Mouse (Mus musculus) kidney, postnatal 0 days (tissue): ENCODE measurements around the gene Nudt1. TPM values are rescaled to one million over a fixed set of nuclear protein-coding genes. Genes with fewer than 3 reads are reported as not detected.
"Not testable (repeated sequence)": the region's sequence is repeated elsewhere in the genome, so short reads cannot be mapped to it uniquely, and the experiment has no call there.

Source experiments
- ATAC-seq: fragments of 200-750 bp; cut with Nextera tagmentation; replicated peaks from 2 replicates; pipeline ENCODE4 v1.8.0; 2017; ENCODE audit warnings: low read depth, moderate number of reproducible peaks, moderate TSS enrichment, moderate library complexity; ENCODE audit not compliant: low FRiP score
- DNase-seq: peaks from one replicate; pipeline ENCODE4 v3.0.0-alpha.2; 2016; ENCODE audit warnings: low spot score
- H3K27ac ChIP-seq: fragments of 300-500 bp; sonication (generic); 2 replicates; pipeline ENCODE4 v1.5.1; 2014; ENCODE audit warnings: mild to moderate bottlenecking
- H3K27me3 ChIP-seq: fragments of 300-500 bp; sonication (generic); 2 replicates; pipeline ENCODE4 v1.6.1; 2014; ENCODE audit warnings: low read length, mixed read lengths; ENCODE audit not compliant: insufficient read depth
- H3K36me3 ChIP-seq: fragments of 300-500 bp; sonication (generic); 2 replicates; pipeline ENCODE4 v1.6.1; 2014; ENCODE audit warnings: low read length, mixed read lengths; ENCODE audit not compliant: insufficient read depth
- H3K4me1 ChIP-seq: fragments of 300-500 bp; sonication (generic); replicated peaks from 2 replicates; pipeline ENCODE4 v1.6.1; 2014; ENCODE audit warnings: antibody characterized with exemption, low read length, mixed read lengths; ENCODE audit not compliant: insufficient read depth
- H3K4me2 ChIP-seq: fragments of 300-500 bp; sonication (generic); 2 replicates; pipeline ENCODE4 v1.6.1; 2014; ENCODE audit warnings: mild to moderate bottlenecking, low read length, moderate library complexity, mixed read lengths
- H3K4me3 ChIP-seq: fragments of 300-500 bp; sonication (generic); replicated peaks from 2 replicates; pipeline ENCODE4 v1.5.1; 2014; ENCODE audit warnings: low read depth, low read length
- H3K9ac ChIP-seq: fragments of 300-500 bp; sonication (generic); 2 replicates; pipeline ENCODE4 v1.6.1; 2014; ENCODE audit warnings: low read depth, low read length
- H3K9me3 ChIP-seq: fragments of 300-500 bp; sonication (generic); replicated peaks from 2 replicates; pipeline ENCODE4 v1.6.1; 2016; ENCODE audit warnings: low read length, inconsistent platforms, mixed read lengths
- CTCF ChIP-seq: IDR thresholded peaks from 2 replicates; pipeline ENCODE4 v1.5.1; 2016; ENCODE audit warnings: antibody characterized with exemption, low read depth, mild to moderate bottlenecking, moderate library complexity
- WGBS: fragments of 180-500 bp; shearing (Covaris S2); extraction: QIAGEN DNeasy Blood & Tissue Kit; methylation state at CpG from one replicate; pipeline ENCODE4 v1.1.7; 2014; 5-methylcytosine and 5-hydroxymethylcytosine counted together
- polyA plus RNA-seq: library from polyadenylated mRNA; unstranded; fragments of >200 nt; fragmentation: Nextera tagmentation; extraction: Ambion mirVana; gene quantifications from 2 replicates; pipeline ENCODE4 v1.2.1, GENCODE M21; 2015

The Nudt1 gene
- polyA plus RNA-seq, 1 experiment from 2014 or later, result 39.9 TPM

- TF ChIP-seq CTCF, result no peak
- 86% methylated on average over 8 of the region's 8 CpGs for WGBS
- H3K9ac ChIP-seq, result no peak overlapping the region
- H3K27ac ChIP-seq, result no peak overlapping the region
- no peaks in the 10 kb centered on the region for H3K27me3 ChIP-seq
- H3K4me2 ChIP-seq, result no peak overlapping the region
- ATAC-seq, result peak; percentile 59; the same call in 1 of the 2 replicates
- peaks cover 37% of the 10 kb centered on the region for H3K36me3 ChIP-seq
- no peak overlapping the region for H3K4me3 ChIP-seq
- no peak for DNase-seq
- H3K9me3 ChIP-seq, result no peaks in the 10 kb centered on the region
- no peaks in the 10 kb centered on the region for H3K4me1 ChIP-seq
Observed at GRCm38 (mm10) chr5:140350731-140351497, 29.5 kb downstream of the Nudt1 start.

- Histone ChIP-seq H3K27me3 (no peaks in the 10 kb centered on the region), H3K4me2 (no peak overlapping the region), H3K27ac (no peak overlapping the region), H3K9ac (no peak overlapping the region), H3K4me3 (no peak overlapping the region), H3K9me3 (no peaks in the 10 kb centered on the region), H3K4me1 (no peaks in the 10 kb centered on the region), H3K36me3 (peaks cover 32% of the 10 kb centered on the region)
- 90% methylated on average over 6 of the region's 6 CpGs for WGBS
- no peak for TF ChIP-seq CTCF
- ATAC-seq (no peak), DNase-seq (no peak)
Observed at GRCm38 (mm10) chr5:140352352-140352751, 30.9 kb downstream of the Nudt1 start.

- H3K9me3 ChIP-seq, result no peaks in the 10 kb centered on the region
- 71% methylated on average over 11 of the region's 11 CpGs for WGBS
- no peak overlapping the region for H3K4me3 ChIP-seq
- H3K4me1 ChIP-seq, result no peaks in the 10 kb centered on the region
- no peaks in the 10 kb centered on the region for H3K27me3 ChIP-seq
- H3K4me2 ChIP-seq, result no peak overlapping the region
- H3K36me3 ChIP-seq, result peaks cover 34% of the 10 kb centered on the region
- peak; percentile 29 for DNase-seq
- ATAC-seq, result no peak
- TF ChIP-seq CTCF, result peak; percentile 52; the same call in 1 of the 2 replicates
- H3K27ac ChIP-seq, result no peak overlapping the region
- no peak overlapping the region for H3K9ac ChIP-seq
Observed at GRCm38 (mm10) chr5:140355934-140356333, 34.5 kb downstream of the Nudt1 start.

- Histone ChIP-seq H3K4me1 (no peaks in the 10 kb centered on the region), H3K4me2 (no peak overlapping the region), H3K9ac (no peak overlapping the region), H3K36me3 (peaks cover 33% of the 10 kb centered on the region), H3K4me3 (no peak overlapping the region), H3K27ac (no peak overlapping the region), H3K27me3 (no peaks in the 10 kb centered on the region), H3K9me3 (no peaks in the 10 kb centered on the region)
- DNase-seq (no peak), ATAC-seq (no peak)
- WGBS, result 80% methylated on average over 3 of the region's 3 CpGs
- TF ChIP-seq CTCF, result no peak
Observed at GRCm38 (mm10) chr5:140357466-140357865, 36.0 kb downstream of the Nudt1 start.

- H3K27ac ChIP-seq, result peak overlapping the region; percentile 8; the same call in 1 of the 2 replicates
- H3K4me2 ChIP-seq, result no peak overlapping the region
- TF ChIP-seq CTCF, result no peak
- no peaks in the 10 kb centered on the region for H3K4me1 ChIP-seq
- no peaks in the 10 kb centered on the region for H3K27me3 ChIP-seq
- WGBS, result 81% methylated on average over 14 of the region's 14 CpGs
- no peak overlapping the region for H3K9ac ChIP-seq
- ATAC-seq (peak; percentile 59; the same call in 1 of the 2 replicates), DNase-seq (no peak)
- 0 out of 2 replicates have a peak, but pooled peaks cover 18% of the 10 kb centered on the region for H3K36me3 ChIP-seq
- H3K9me3 ChIP-seq, result no peaks in the 10 kb centered on the region
- no peak overlapping the region for H3K4me3 ChIP-seq
Observed at GRCm38 (mm10) chr5:140359930-140360674, 38.6 kb downstream of the Nudt1 start.

GRCm38 (mm10) chr5:140364415-140364814 is 43.0 kb downstream of the Nudt1 start:
- peak; percentile 27; the same call in 1 of the 2 replicates for ATAC-seq
- no peak overlapping the region for H3K4me3 ChIP-seq
- no peak for DNase-seq
- H3K4me1 ChIP-seq, result no peaks in the 10 kb centered on the region; the same call in 1 of the 2 replicates
- no peak overlapping the region for H3K4me2 ChIP-seq
- H3K9me3 ChIP-seq, result no peaks in the 10 kb centered on the region
- WGBS, result 78% methylated on average over 5 of the region's 5 CpGs
- peak overlapping the region; percentile 42; the same call in 1 of the 2 replicates for H3K27ac ChIP-seq
- TF ChIP-seq CTCF, result no peak
- H3K36me3 ChIP-seq, result no peaks in the 10 kb centered on the region
- H3K9ac ChIP-seq, result no peak overlapping the region
- no peaks in the 10 kb centered on the region for H3K27me3 ChIP-seq

- WGBS, result 95% methylated on average over 2 of the region's 2 CpGs
- H3K27ac ChIP-seq, H3K27me3 ChIP-seq, H3K4me2 ChIP-seq, DNase-seq, H3K9me3 ChIP-seq, H3K9ac ChIP-seq, H3K4me1 ChIP-seq, H3K36me3 ChIP-seq, H3K4me3 ChIP-seq, ATAC-seq: not testable (repeated sequence)
Observed at GRCm38 (mm10) chr5:140368126-140368525, 46.7 kb downstream of the Nudt1 start.
